Comparison of ENCODE assay signal across 17 mouse cellular contexts in the genomic region with DNA sequence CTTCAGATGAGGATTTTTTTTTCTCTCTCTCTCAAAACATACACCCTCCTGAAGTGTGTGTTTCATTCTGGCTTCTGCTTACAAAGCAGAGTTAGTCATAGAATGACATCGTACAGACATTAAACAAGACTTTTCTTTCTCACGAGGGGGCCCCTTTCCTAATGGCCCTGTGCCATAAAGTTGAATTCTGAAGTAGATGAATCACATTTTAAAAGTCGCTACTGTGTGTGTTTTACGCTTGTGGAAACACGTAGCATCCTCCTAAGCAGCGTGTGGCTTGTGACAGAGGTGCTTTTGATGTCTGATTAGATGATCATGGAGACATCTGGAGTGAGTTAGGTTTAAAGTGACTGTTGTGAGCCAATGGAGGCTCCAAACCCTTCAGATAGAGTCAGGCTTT.
DNase-seq lines count a peak whose midpoint lies in the region; ATAC-seq lines count a peak whose summit lies in the region.
"Had no signal": no experiment of that assay in that cellular context is flagged by ENCODE, and none has a peak within 500 bp of the region (broad histone marks: within the 10 kb centered on the region; RNA-seq: fewer than 3 reads in every experiment).

No protein-coding gene starts in this region.

- H3K4me1 ChIP-seq in embryonic facial prominence, embryonic 10.5 days, result peaks cover 16% of the 10 kb centered on the region
- H3K4me1 ChIP-seq in intestine, embryonic 16.5 days (ENCODE audit: control insufficient read depth, insufficient read depth, low read length), result 0 out of 2 replicates have a peak, but pooled peaks cover 4% of the 10 kb centered on the region
- H3K4me1 ChIP-seq in hindbrain, embryonic 16.5 days (ENCODE audit: control insufficient read depth, insufficient read depth, low read depth, low read length), result no peaks in the 10 kb centered on the region
- H3K4me1 ChIP-seq: heart, embryonic 10.5 days had no signal

- peak overlapping the region; percentile 2; the same call in 1 of the 2 replicates for H3K4me3 ChIP-seq in embryonic facial prominence, embryonic 10.5 days
- H3K4me3 ChIP-seq in intestine, embryonic 16.5 days (ENCODE audit: low read length), result no peak overlapping the region
- H3K4me3 ChIP-seq in hindbrain, embryonic 16.5 days (ENCODE audit: low read length), result no peak overlapping the region
- H3K4me3 ChIP-seq: heart, embryonic 10.5 days; hindbrain, embryonic 13.5 days had no signal

- ATAC-seq in intestine, embryonic 16.5 days, result no peak
- ATAC-seq in hindbrain, embryonic 16.5 days, result no peak

- peak; percentile 6 for DNase-seq in adrenal gland, adult 2 months
- DNase-seq in adrenal gland, adult 18-20 months (ENCODE audit: low spot score in 2 of 2), result no peak
- peak; percentile 5 for DNase-seq in 3T3-L1 (ENCODE audit: low read depth, low spot score)
- DNase-seq in embryonic facial prominence, embryonic 10.5 days (ENCODE audit: low spot score), result peak; percentile 27
- DNase-seq in ovary, postnatal 36 days (ENCODE audit: low spot score), result no peak
- no peak for DNase-seq in cerebellum, postnatal 36 days
- DNase-seq: cerebellum, adult 11-12 months; lung, postnatal 10 days; retina, postnatal 1 day; spleen, adult 18-20 months; thymus, adult 18-20 months had no signal

- H3K36me3 ChIP-seq in embryonic facial prominence, embryonic 10.5 days (replicated peaks), result no peaks in the 10 kb centered on the region
- H3K36me3 ChIP-seq in intestine, embryonic 16.5 days (ENCODE audit: control insufficient read depth, insufficient read depth, low read length), result no peaks in the 10 kb centered on the region
- no peaks in the 10 kb centered on the region for H3K36me3 ChIP-seq in hindbrain, embryonic 16.5 days (ENCODE audit: control insufficient read depth, insufficient read depth, low read length)
- H3K36me3 ChIP-seq: heart, embryonic 10.5 days; hindbrain, embryonic 13.5 days had no signal

- H3K4me2 ChIP-seq in intestine, embryonic 16.5 days (ENCODE audit: low read depth, low read length), result no peak overlapping the region
- H3K4me2 ChIP-seq in hindbrain, embryonic 16.5 days (ENCODE audit: low read length), result no peak overlapping the region
- H3K4me2 ChIP-seq: hindbrain, embryonic 13.5 days; midbrain, embryonic 11.5 days had no signal

- 0 out of 2 replicates have a peak overlapping the region, but pooled peaks have one; percentile 6 for H3K27ac ChIP-seq in embryonic facial prominence, embryonic 10.5 days (replicated peaks)
- peak overlapping the region; percentile 28; the same call in 1 of the 2 replicates for H3K27ac ChIP-seq in intestine, embryonic 16.5 days (ENCODE audit: low read length)
- no peak overlapping the region for H3K27ac ChIP-seq in hindbrain, embryonic 16.5 days (ENCODE audit: low read depth, low read length)
- H3K27ac ChIP-seq: heart, embryonic 10.5 days; hindbrain, embryonic 13.5 days; kidney, postnatal 0 days had no signal

- no peaks in the 10 kb centered on the region for H3K27me3 ChIP-seq in embryonic facial prominence, embryonic 10.5 days (replicated peaks; ENCODE audit: low read depth, poor library complexity, severe bottlenecking)
- H3K27me3 ChIP-seq in intestine, embryonic 16.5 days (replicated peaks; ENCODE audit: control insufficient read depth, insufficient read depth, low read length), result no peaks in the 10 kb centered on the region
- H3K27me3 ChIP-seq in hindbrain, embryonic 16.5 days (replicated peaks; ENCODE audit: control insufficient read depth, insufficient read depth, low read length), result no peaks in the 10 kb centered on the region
- H3K27me3 ChIP-seq: hindbrain, embryonic 13.5 days had no signal

- H3K9ac ChIP-seq in intestine, embryonic 16.5 days (ENCODE audit: low read depth, low read length), result no peak overlapping the region
- no peak overlapping the region for H3K9ac ChIP-seq in hindbrain, embryonic 16.5 days (ENCODE audit: low read depth, low read length)
- H3K9ac ChIP-seq: hindbrain, embryonic 13.5 days had no signal

- no peaks in the 10 kb centered on the region for H3K9me3 ChIP-seq in embryonic facial prominence, embryonic 10.5 days
- no peaks in the 10 kb centered on the region for H3K9me3 ChIP-seq in intestine, embryonic 16.5 days (ENCODE audit: control insufficient read depth, low read length)
- no peaks in the 10 kb centered on the region for H3K9me3 ChIP-seq in hindbrain, embryonic 16.5 days (ENCODE audit: control insufficient read depth, low read length)
- H3K9me3 ChIP-seq: heart, embryonic 10.5 days; hindbrain, embryonic 13.5 days had no signal

- 29% methylated on average over 6 of the region's 6 CpGs for WGBS in embryonic facial prominence, embryonic 10.5 days
- 12% methylated on average over 6 of the region's 6 CpGs for WGBS in intestine, embryonic 16.5 days
- WGBS in hindbrain, embryonic 16.5 days, result 45% methylated on average over 6 of the region's 6 CpGs

Comparison
In these comparisons a context has a peak if more than half of its experiments do, and no peak if none do; other contexts are left out.
1. DNase-seq: peak in adrenal gland, adult 2 months (single experiment), 3T3-L1 (single experiment) and embryonic facial prominence, embryonic 10.5 days (single experiment); none in adrenal gland, adult 18-20 months (0 of 2), ovary, postnatal 36 days (single experiment) and cerebellum, postnatal 36 days (0 of 2).